Mouse (Mus musculus) megakaryocyte, embryonic 14.5 days (primary cell): ENCODE results near the gene 1700025G04Rik.

ENCODE experiments used
- FLI1 ChIP-seq: IDR thresholded peaks from 2 replicates; pipeline ENCODE4 v1.6.1; 2012; ENCODE audit warnings: low read length, inconsistent platforms, mixed read lengths
- GATA1 ChIP-seq: IDR thresholded peaks from 3 replicates; pipeline ENCODE4 v1.6.1; 2012; ENCODE audit warnings: mixed read lengths, low read length, inconsistent platforms, borderline replicate concordance

DNA sequence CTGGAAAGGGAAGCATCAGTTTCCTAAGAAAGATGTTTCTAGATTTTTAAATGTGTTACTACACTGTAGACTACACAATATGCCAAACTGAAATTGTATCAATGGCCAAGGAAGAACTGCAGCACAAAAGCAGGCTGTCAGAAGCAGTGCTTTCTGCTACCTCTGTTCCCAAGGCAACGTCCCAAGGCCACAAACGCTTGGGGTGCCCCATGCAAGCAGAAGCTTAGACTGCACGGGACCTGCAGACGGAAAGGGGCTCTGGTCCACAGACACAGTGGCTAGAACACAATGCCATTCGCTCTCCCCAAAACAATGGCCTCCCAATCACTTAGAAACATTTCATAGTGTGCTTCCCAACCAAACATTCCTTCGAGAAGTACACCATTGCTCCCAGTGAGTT is 59.4 kb downstream of the 1700025G04Rik start:
- no peak for TF ChIP-seq FLI1
- no peak for TF ChIP-seq GATA1
